Mouse (Mus musculus): ENCODE measurements around the gene Syndig1.

Gene Syndig1

GRCm38 (mm10) chr2:149873346-149873745 lies 44.3 kb downstream of the Syndig1 start:
- no peak for DNase-seq (ENCODE audit: low spot score in 2 of 2)

GRCm38 (mm10) chr2:149877954-149878353 lies 48.9 kb downstream of the Syndig1 start:
- no peak for DNase-seq (ENCODE audit: low spot score in 2 of 2)

- DNase-seq (ENCODE audit: low spot score in 2 of 2), result no peak
These were observed 58.6 kb downstream of the Syndig1 start for GRCm38 (mm10) chr2:149887634-149888033.

- DNase-seq (ENCODE audit: low spot score in 2 of 2), result no peak
These were observed 62.6 kb downstream of the Syndig1 start for GRCm38 (mm10) chr2:149891647-149892046.

GRCm38 (mm10) chr2:149896337-149896736 lies 67.3 kb downstream of the Syndig1 start:
- no peak for DNase-seq (ENCODE audit: low spot score in 2 of 2)

GRCm38 (mm10) chr2:149899615-149900014 lies 70.6 kb downstream of the Syndig1 start:
- DNase-seq (ENCODE audit: low spot score in 2 of 2), result no peak

- no peak for DNase-seq (ENCODE audit: low spot score in 2 of 2)
These were observed 71.6 kb downstream of the Syndig1 start for GRCm38 (mm10) chr2:149900606-149901005.

GRCm38 (mm10) chr2:149904405-149904804 lies 75.4 kb downstream of the Syndig1 start:
- DNase-seq (ENCODE audit: low spot score in 2 of 2), result no peak

- DNase-seq (ENCODE audit: low spot score in 2 of 2), result no peak
These were observed 77.7 kb downstream of the Syndig1 start for GRCm38 (mm10) chr2:149906694-149907093.

GRCm38 (mm10) chr2:149917162-149917561 lies 88.2 kb downstream of the Syndig1 start:
- no peak for DNase-seq (ENCODE audit: low spot score in 2 of 2)

- no peak for DNase-seq (ENCODE audit: low spot score in 2 of 2)
These were observed 94.5 kb downstream of the Syndig1 start for GRCm38 (mm10) chr2:149923561-149923960.

GRCm38 (mm10) chr2:149925911-149926310 lies 96.9 kb downstream of the Syndig1 start:
- DNase-seq (ENCODE audit: low spot score in 2 of 2), result no peak

GRCm38 (mm10) chr2:149927001-149927400 lies 98.0 kb downstream of the Syndig1 start:
- no peak for DNase-seq (ENCODE audit: low spot score in 2 of 2)

- DNase-seq (ENCODE audit: low spot score in 2 of 2), result no peak
These were observed 98.5 kb downstream of the Syndig1 start for GRCm38 (mm10) chr2:149927481-149927880.

GRCm38 (mm10) chr2:149929986-149930385 lies 101.0 kb downstream of the Syndig1 start:
- no peak for DNase-seq (ENCODE audit: low spot score in 2 of 2)

GRCm38 (mm10) chr2:149931111-149931510 lies 102.1 kb downstream of the Syndig1 start:
- DNase-seq (ENCODE audit: low spot score in 2 of 2), result no peak

- no peak for DNase-seq (ENCODE audit: low spot score in 2 of 2)
These were observed 103.1 kb downstream of the Syndig1 start for GRCm38 (mm10) chr2:149932095-149932494.

- no peak for DNase-seq (ENCODE audit: low spot score in 2 of 2)
These were observed 104.4 kb downstream of the Syndig1 start for GRCm38 (mm10) chr2:149933247-149933898.

- DNase-seq (ENCODE audit: low spot score in 2 of 2), result no peak
These were observed 105.1 kb downstream of the Syndig1 start for GRCm38 (mm10) chr2:149934139-149934538.

- no peak for DNase-seq (ENCODE audit: low spot score in 2 of 2)
These were observed 109.8 kb downstream of the Syndig1 start for GRCm38 (mm10) chr2:149938829-149939228.

GRCm38 (mm10) chr2:149939586-149939985 lies 110.6 kb downstream of the Syndig1 start:
- no peak for DNase-seq (ENCODE audit: low spot score in 2 of 2)

GRCm38 (mm10) chr2:149950641-149951040 lies 121.6 kb downstream of the Syndig1 start:
- DNase-seq (ENCODE audit: low spot score in 2 of 2), result no peak

GRCm38 (mm10) chr2:149971014-149971413 lies 142.0 kb downstream of the Syndig1 start:
- no peak for DNase-seq (ENCODE audit: low spot score in 2 of 2)

GRCm38 (mm10) chr2:149973583-149973982 lies 144.6 kb downstream of the Syndig1 start:
- DNase-seq (ENCODE audit: low spot score in 2 of 2), result no peak

Data from spleen, postnatal 4 days (tissue).